Mouse (Mus musculus) myocyte (in vitro differentiated cells): ENCODE results near the gene Rnf146.

ENCODE experiments used
- MAX ChIP-seq: IDR thresholded peaks from one replicate; pipeline ENCODE4 v1.6.1; 2011; ENCODE audit warnings: low read depth, mild to moderate bottlenecking, control low read depth
- MYOD1 ChIP-seq, 3 experiments: IDR thresholded peaks; one replicate each; pipeline ENCODE4 v1.6.1; 2011; ENCODE audit warnings: control low read depth in 2 of 3, low read depth in 2 of 3, mild to moderate bottlenecking in 2 of 3, moderate library complexity in 1 of 3; ENCODE audit not compliant: insufficient read length in 2 of 3, control insufficient read depth in 1 of 3
- POLR2A ChIP-seq: IDR thresholded peaks from one replicate; pipeline ENCODE4 v1.6.1; 2011; ENCODE audit warnings: low read depth, mild to moderate bottlenecking, control low read depth, moderate library complexity; ENCODE audit not compliant: insufficient read length
- SRF ChIP-seq: IDR thresholded peaks from one replicate; pipeline ENCODE4 v1.6.1; 2011; ENCODE audit warnings: low read depth; ENCODE audit not compliant: control insufficient read depth, insufficient read length
- TCF3 ChIP-seq: IDR thresholded peaks from one replicate; pipeline ENCODE4 v1.6.1; 2011; ENCODE audit warnings: low read depth, control low read depth; ENCODE audit not compliant: insufficient read length
- USF1 ChIP-seq: IDR thresholded peaks from one replicate; pipeline ENCODE4 v1.6.1; 2011; ENCODE audit warnings: low read depth, mild to moderate bottlenecking, control low read depth, moderate library complexity

GRCm38 (mm10) chr10:29302230-29302629, 60.0 kb downstream of the Rnf146 start:
- no peak for TF ChIP-seq POLR2A
- no peak for TF ChIP-seq MAX
- TF ChIP-seq MYOD1 (IDR thresholded peaks at IDR 0.05; ENCODE audit: control insufficient read depth in 1 of 3, insufficient read length in 2 of 3, low read depth in 2 of 3) = no peak
- no peak for TF ChIP-seq TCF3
- no peak for TF ChIP-seq SRF
- no peak for TF ChIP-seq USF1
